10 mouse cellular contexts compared by ENCODE assay signal in genomic region chr10:38357539-38358232, GRCm38 (mm10).
A peak's percentile ranks its signal among the peaks of the same experiment; 100 is the strongest.
DNase-seq lines count a peak whose midpoint lies in the region; ATAC-seq and TF ChIP-seq lines count a peak whose summit lies in the region.
"Had no signal": no experiment of that assay in that cellular context is flagged by ENCODE, and none has a peak within 500 bp of the region (broad histone marks: within the 10 kb centered on the region; RNA-seq: fewer than 3 reads in every experiment).

No protein-coding gene starts in this region.

- no peak overlapping the region for H3K27ac ChIP-seq in kidney, postnatal 0 days
- H3K27ac ChIP-seq in forebrain, embryonic 13.5 days = no peak overlapping the region
- H3K27ac ChIP-seq in neural tube, embryonic 12.5 days = no peak overlapping the region

- H3K4me1 ChIP-seq in kidney, postnatal 0 days (replicated peaks; ENCODE audit: insufficient read depth, low read length) = no peaks in the 10 kb centered on the region
- peaks cover 28% of the 10 kb centered on the region for H3K4me1 ChIP-seq in forebrain, embryonic 13.5 days
- H3K4me1 ChIP-seq in neural tube, embryonic 12.5 days = no peaks in the 10 kb centered on the region

- 58% methylated on average over 1 of the region's 1 CpGs for WGBS in kidney, postnatal 0 days
- WGBS in forebrain, embryonic 13.5 days = 62% methylated on average over 1 of the region's 1 CpGs
- WGBS in neural tube, embryonic 12.5 days = 80% methylated on average over 1 of the region's 1 CpGs

- no peak for TF ChIP-seq CTCF in kidney, postnatal 0 days (IDR thresholded peaks at IDR 0.05; ENCODE audit: low read depth)

- H3K36me3 ChIP-seq in kidney, postnatal 0 days (ENCODE audit: insufficient read depth, low read length) = no peaks in the 10 kb centered on the region
- H3K36me3 ChIP-seq in forebrain, embryonic 13.5 days (ENCODE audit: poor library complexity, severe bottlenecking) = no peaks in the 10 kb centered on the region
- no peaks in the 10 kb centered on the region for H3K36me3 ChIP-seq in neural tube, embryonic 12.5 days
- H3K36me3 ChIP-seq: G1E had no signal

- H3K4me2 ChIP-seq in kidney, postnatal 0 days (ENCODE audit: low read length) = no peak overlapping the region
- H3K4me2 ChIP-seq in forebrain, embryonic 13.5 days = no peak overlapping the region
- no peak overlapping the region for H3K4me2 ChIP-seq in neural tube, embryonic 12.5 days (replicated peaks)

- no peak for ATAC-seq in kidney, postnatal 0 days (replicated peaks; ENCODE audit: low FRiP score, low read depth)
- peak; percentile 95 for ATAC-seq in forebrain, embryonic 13.5 days
- ATAC-seq in neural tube, embryonic 12.5 days (ENCODE audit: low FRiP score, low read depth) = peak; percentile 82
- ATAC-seq: liver, postnatal 0 days had no signal

- intact Hi-C loops in left cerebral cortex, postnatal 10 days (cut with DNase I) = no loop called here

- DNase-seq in kidney, postnatal 0 days (ENCODE audit: low spot score) = peak; percentile 67
- no peak for DNase-seq in kidney, adult 8-10 months
- DNase-seq in brain, embryonic 18.5 days (ENCODE audit: low read depth, low spot score) = peak; percentile 62
- no peak for DNase-seq in thymus, postnatal 4 days
- DNase-seq in left cerebral cortex, postnatal 10 days (ENCODE audit: extremely low spot score in 1 of 2, low spot score in 2 of 2) = no peak
- no peak for DNase-seq in adrenal gland, postnatal 10 days
- DNase-seq: liver, postnatal 0 days had no signal

- no peak overlapping the region for H3K4me3 ChIP-seq in kidney, postnatal 0 days (replicated peaks; ENCODE audit: low read depth, low read length)
- no peak overlapping the region for H3K4me3 ChIP-seq in forebrain, embryonic 13.5 days
- no peak overlapping the region for H3K4me3 ChIP-seq in neural tube, embryonic 12.5 days

- H3K27me3 ChIP-seq in kidney, postnatal 0 days (ENCODE audit: insufficient read depth, low read length) = no peaks in the 10 kb centered on the region
- H3K27me3 ChIP-seq in forebrain, embryonic 13.5 days = no peaks in the 10 kb centered on the region
- H3K27me3 ChIP-seq in neural tube, embryonic 12.5 days (replicated peaks) = no peaks in the 10 kb centered on the region

- H3K9ac ChIP-seq in kidney, postnatal 0 days (ENCODE audit: low read depth, low read length) = no peak overlapping the region
- no peak overlapping the region for H3K9ac ChIP-seq in forebrain, embryonic 13.5 days
- no peak overlapping the region for H3K9ac ChIP-seq in neural tube, embryonic 12.5 days
- H3K9ac ChIP-seq: liver, postnatal 0 days had no signal

- H3K9me3 ChIP-seq in kidney, postnatal 0 days (replicated peaks; ENCODE audit: low read length) = no peaks in the 10 kb centered on the region
- no peaks in the 10 kb centered on the region for H3K9me3 ChIP-seq in forebrain, embryonic 13.5 days (replicated peaks)
- H3K9me3 ChIP-seq in neural tube, embryonic 12.5 days = no peaks in the 10 kb centered on the region
- H3K9me3 ChIP-seq: G1E had no signal

Comparison
In these comparisons a context has a peak if more than half of its experiments do, and no peak if none do; other contexts are left out.
1. DNase-seq: peak in kidney, postnatal 0 days (single experiment) and brain, embryonic 18.5 days (single experiment); none in kidney, adult 8-10 months (0 of 2), thymus, postnatal 4 days (single experiment), left cerebral cortex, postnatal 10 days (0 of 2) and adrenal gland, postnatal 10 days (single experiment).